Mouse (Mus musculus) heart, postnatal 0 days (tissue): ENCODE results near the gene Wnk1. TPM values are rescaled to one million over a fixed set of nuclear protein-coding genes. Genes with fewer than 3 reads are reported as not detected.
A peak's percentile ranks its signal among the peaks of the same experiment; 100 is the strongest.

Experiments used
- ATAC-seq: fragments of 200-750 bp; cut with Nextera tagmentation; 2 replicates; pipeline ENCODE4 v1.8.0; 2017; ENCODE audit warnings: low read depth, moderate number of reproducible peaks, moderate library complexity; ENCODE audit not compliant: insufficient read depth
- DNase-seq: peaks from one replicate; pipeline ENCODE4 v3.0.0-alpha.2; 2016; ENCODE audit warnings: low spot score
- H3K27ac ChIP-seq: fragments of 300-500 bp; sonication (generic); 2 replicates; pipeline ENCODE4 v1.5.1; 2014; ENCODE audit warnings: low read depth, mild to moderate bottlenecking
- H3K27me3 ChIP-seq: fragments of 300-500 bp; sonication (generic); 2 replicates; pipeline ENCODE4 v1.6.1; 2014; ENCODE audit warnings: low read length, mixed read lengths; ENCODE audit not compliant: control insufficient read depth, insufficient read depth
- H3K36me3 ChIP-seq: fragments of 300-500 bp; sonication (generic); replicated peaks from 2 replicates; pipeline ENCODE4 v1.6.1; 2014; ENCODE audit warnings: low read length, mixed read lengths; ENCODE audit not compliant: control insufficient read depth, insufficient read depth
- H3K4me1 ChIP-seq: fragments of 300-500 bp; sonication (generic); 2 replicates; pipeline ENCODE4 v1.6.1; 2014; ENCODE audit warnings: antibody characterized with exemption; ENCODE audit not compliant: control insufficient read depth, insufficient read depth
- H3K4me2 ChIP-seq: fragments of 300-500 bp; sonication (generic); 2 replicates; pipeline ENCODE4 v1.6.1; 2014; ENCODE audit warnings: low read depth, mild to moderate bottlenecking, low read length, moderate library complexity
- H3K4me3 ChIP-seq: fragments of 300-500 bp; sonication (generic); 2 replicates; pipeline ENCODE4 v1.5.1; 2014; ENCODE audit warnings: low read depth, low read length
- H3K9ac ChIP-seq: fragments of 300-500 bp; sonication (generic); replicated peaks from 2 replicates; pipeline ENCODE4 v1.6.1; 2014; ENCODE audit warnings: low read depth, low read length, mixed read lengths
- H3K9me3 ChIP-seq: fragments of 300-500 bp; sonication (generic); replicated peaks from 2 replicates; pipeline ENCODE4 v1.6.1; 2016; ENCODE audit warnings: low read length; ENCODE audit not compliant: control insufficient read depth
- CTCF ChIP-seq: IDR thresholded peaks from 2 replicates; pipeline ENCODE4 v1.5.1; 2016; ENCODE audit warnings: antibody characterized with exemption, control low read depth, low read depth
- EP300 ChIP-seq: IDR thresholded peaks from 2 replicates; pipeline ENCODE4 v1.6.1; 2016; ENCODE audit warnings: antibody characterized with exemption, low read depth
- WGBS: fragments of 180-500 bp; shearing (Covaris S2); extraction: QIAGEN DNeasy Blood & Tissue Kit; methylation state at CpG from one replicate; pipeline ENCODE4 v1.1.7; 2014; 5-methylcytosine and 5-hydroxymethylcytosine counted together
- polyA plus RNA-seq: library from polyadenylated mRNA; unstranded; fragments of >200 nt; fragmentation: Nextera tagmentation; extraction: Ambion mirVana; gene quantifications from 2 replicates; pipeline ENCODE4 v1.2.1, GENCODE M21; 2015
- total RNA-seq: library from RNA; depleted of rRNA; stranded (reverse); fragments of >200 nt; gene quantifications from 2 replicates; pipeline ENCODE4 v1.2.3, GENCODE M21; 2014; ENCODE audit warnings: low replicate concordance

Gene Wnk1
- total and polyA plus RNA-seq, 2 experiments from 2014 or later, result 59.2 to 179 TPM

- Histone ChIP-seq H3K4me2 (no peak overlapping the region), H3K4me3 (no peak overlapping the region), H3K36me3 (no peaks in the 10 kb centered on the region), H3K27ac (no peak overlapping the region), H3K4me1 (peaks cover 8% of the 10 kb centered on the region), H3K9me3 (no peaks in the 10 kb centered on the region), H3K27me3 (no peaks in the 10 kb centered on the region), H3K9ac (no peak overlapping the region)
- DNase-seq (no peak), ATAC-seq (no peak)
- TF ChIP-seq EP300, result no peak
- no peak for TF ChIP-seq CTCF
- 84% methylated on average over 6 of the region's 6 CpGs for WGBS
Observed at GRCm38 (mm10) chr6:120054412-120054811, 15.9 kb upstream of the Wnk1 start.

GRCm38 (mm10) chr6:120047705-120048292 lies 9.3 kb upstream of the Wnk1 start:
- DNase-seq, result no peak
- ATAC-seq, result no peak
- WGBS, result 56% methylated on average over 7 of the region's 7 CpGs
- Histone ChIP-seq H3K4me3 (no peak overlapping the region), H3K36me3 (no peaks in the 10 kb centered on the region), H3K27ac (peak overlapping the region; percentile 7; the same call in 1 of the 2 replicates), H3K9me3 (no peaks in the 10 kb centered on the region), H3K9ac (no peak overlapping the region), H3K4me1 (no peaks in the 10 kb centered on the region), H3K27me3 (no peaks in the 10 kb centered on the region), H3K4me2 (no peak overlapping the region)
- TF ChIP-seq EP300, result no peak
- no peak for TF ChIP-seq CTCF

GRCm38 (mm10) chr6:120045406-120045805 lies 6.9 kb upstream of the Wnk1 start:
- DNase-seq, result no peak
- H3K36me3 ChIP-seq, result no peaks in the 10 kb centered on the region
- no peak overlapping the region for H3K9ac ChIP-seq
- H3K9me3 ChIP-seq, result no peaks in the 10 kb centered on the region
- 57% methylated on average over 4 of the region's 4 CpGs for WGBS
- no peaks in the 10 kb centered on the region for H3K4me1 ChIP-seq
- H3K4me2 ChIP-seq, result no peak overlapping the region
- H3K27me3 ChIP-seq, result no peaks in the 10 kb centered on the region
- no peak for ATAC-seq
- TF ChIP-seq EP300 (no peak), CTCF (no peak)
- H3K4me3 ChIP-seq, result no peak overlapping the region
- no peak overlapping the region for H3K27ac ChIP-seq

- WGBS, result 54% methylated on average over 1 of the region's 1 CpGs
- H3K4me1 ChIP-seq, result no peaks in the 10 kb centered on the region
- ATAC-seq (no peak), DNase-seq (no peak)
- H3K4me3 ChIP-seq, result no peak overlapping the region
- TF ChIP-seq CTCF (no peak), EP300 (no peak)
- H3K9me3 ChIP-seq, result no peaks in the 10 kb centered on the region
- no peak overlapping the region for H3K27ac ChIP-seq
- no peak overlapping the region for H3K4me2 ChIP-seq
- H3K9ac ChIP-seq, result no peak overlapping the region
- no peaks in the 10 kb centered on the region for H3K36me3 ChIP-seq
- H3K27me3 ChIP-seq, result no peaks in the 10 kb centered on the region
Observed at GRCm38 (mm10) chr6:120042632-120043220, 4.3 kb upstream of the Wnk1 start.

- DNase-seq (no peak), ATAC-seq (no peak)
- WGBS, result 84% methylated on average over 4 of the region's 4 CpGs
- no peaks in the 10 kb centered on the region for H3K27me3 ChIP-seq
- TF ChIP-seq CTCF (no peak), EP300 (no peak)
- no peak overlapping the region for H3K27ac ChIP-seq
- H3K4me2 ChIP-seq, result no peak overlapping the region
- H3K36me3 ChIP-seq, result no peaks in the 10 kb centered on the region
- H3K9ac ChIP-seq, result no peak overlapping the region
- H3K9me3 ChIP-seq, result no peaks in the 10 kb centered on the region
- H3K4me3 ChIP-seq, result no peak overlapping the region
- H3K4me1 ChIP-seq, result no peaks in the 10 kb centered on the region
Observed at GRCm38 (mm10) chr6:120040557-120040857, 2.0 kb upstream of the Wnk1 start.
